Mouse (Mus musculus) thymus, postnatal 4 days (tissue): ENCODE results near the gene Duxf3.
"Not testable (repeated sequence)": the region's sequence is repeated elsewhere in the genome, so short reads cannot be mapped to it uniquely, and the experiment has no call there.

Source experiments
- DNase-seq: peaks from one replicate; pipeline ENCODE4 v3.0.0; 2021

The Duxf3 gene

DNA sequence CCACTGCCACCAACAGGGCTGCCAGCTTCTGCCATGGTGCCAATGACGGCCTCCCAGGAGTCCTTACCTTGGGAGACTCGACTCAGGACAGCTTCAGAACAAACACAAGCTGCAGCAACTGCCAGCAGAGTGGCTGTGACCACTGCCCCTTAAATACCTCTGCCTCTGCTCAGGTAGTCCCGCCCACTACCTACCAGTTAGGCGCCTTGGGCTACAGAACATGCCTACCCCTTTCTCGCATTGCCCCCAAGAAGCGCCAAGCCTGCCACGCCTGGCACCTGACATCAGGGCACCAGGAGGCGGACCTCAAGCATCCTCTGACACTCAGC lies at the start of gene Duxf3:
Gene Duxf3, minus strand, starts transcription at position 35 of the 329 bp plus-strand sequence.
- not testable (repeated sequence) for DNase-seq

DNA sequence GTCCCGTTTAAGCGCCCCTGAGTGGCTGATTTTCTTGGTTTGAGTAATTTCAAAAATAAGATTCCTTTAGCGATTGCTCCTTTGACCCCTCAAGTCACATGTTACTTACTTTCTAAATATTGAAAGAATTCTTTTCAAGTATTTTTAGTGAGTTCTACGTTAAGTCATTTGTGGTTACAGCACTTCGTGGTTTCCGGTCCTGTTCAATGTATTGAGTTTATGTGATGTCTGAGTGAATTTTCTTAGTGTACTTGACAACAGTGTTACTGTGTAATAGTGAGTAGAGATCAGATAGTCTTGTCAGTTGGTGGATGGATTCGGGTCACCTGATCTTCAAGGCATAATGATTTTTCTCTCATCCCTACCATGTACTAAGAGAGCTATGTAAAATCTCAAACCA lies 49.8 kb upstream of the Duxf3 start:
- DNase-seq = no peak

DNA sequence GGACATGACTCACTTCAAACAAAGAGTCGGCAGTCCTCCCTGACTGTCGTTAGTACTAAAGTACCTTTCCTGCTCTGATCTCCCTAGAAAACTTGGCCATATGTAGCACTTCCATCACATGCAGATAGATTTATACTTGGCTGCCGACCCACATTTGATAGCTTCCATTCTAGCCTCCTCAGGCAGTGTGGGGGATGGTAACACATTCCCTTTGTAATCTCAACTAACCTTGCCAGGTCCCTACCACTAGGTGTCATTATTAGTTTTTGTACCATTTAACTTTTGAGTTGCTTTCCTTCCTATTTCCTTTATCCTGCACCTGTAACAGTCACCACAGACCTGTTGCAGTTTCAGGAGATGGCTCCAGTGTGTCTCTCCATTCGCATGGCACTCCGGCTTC lies 26.0 kb upstream of the Duxf3 start:
- no peak for DNase-seq

DNA sequence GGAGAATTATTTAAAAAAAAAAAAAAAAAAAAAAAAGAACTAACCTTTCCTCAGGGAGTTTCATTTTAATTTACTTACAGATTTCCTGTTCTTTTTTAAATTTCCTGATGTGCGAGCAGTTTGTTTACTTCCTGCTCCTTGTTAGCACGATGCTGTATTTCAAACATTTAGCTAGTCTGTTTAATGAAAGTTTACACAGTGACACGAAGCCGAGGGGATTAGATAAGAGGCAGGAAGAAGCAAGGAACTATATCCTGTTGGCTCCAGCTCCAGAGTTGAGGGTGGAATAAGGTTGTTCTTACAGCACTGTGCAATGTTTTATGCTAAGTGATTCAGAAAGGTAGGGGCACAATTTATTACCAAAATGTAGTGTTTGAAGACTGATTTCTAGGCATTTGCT lies 23.5 kb upstream of the Duxf3 start:
- DNase-seq = no peak

DNA sequence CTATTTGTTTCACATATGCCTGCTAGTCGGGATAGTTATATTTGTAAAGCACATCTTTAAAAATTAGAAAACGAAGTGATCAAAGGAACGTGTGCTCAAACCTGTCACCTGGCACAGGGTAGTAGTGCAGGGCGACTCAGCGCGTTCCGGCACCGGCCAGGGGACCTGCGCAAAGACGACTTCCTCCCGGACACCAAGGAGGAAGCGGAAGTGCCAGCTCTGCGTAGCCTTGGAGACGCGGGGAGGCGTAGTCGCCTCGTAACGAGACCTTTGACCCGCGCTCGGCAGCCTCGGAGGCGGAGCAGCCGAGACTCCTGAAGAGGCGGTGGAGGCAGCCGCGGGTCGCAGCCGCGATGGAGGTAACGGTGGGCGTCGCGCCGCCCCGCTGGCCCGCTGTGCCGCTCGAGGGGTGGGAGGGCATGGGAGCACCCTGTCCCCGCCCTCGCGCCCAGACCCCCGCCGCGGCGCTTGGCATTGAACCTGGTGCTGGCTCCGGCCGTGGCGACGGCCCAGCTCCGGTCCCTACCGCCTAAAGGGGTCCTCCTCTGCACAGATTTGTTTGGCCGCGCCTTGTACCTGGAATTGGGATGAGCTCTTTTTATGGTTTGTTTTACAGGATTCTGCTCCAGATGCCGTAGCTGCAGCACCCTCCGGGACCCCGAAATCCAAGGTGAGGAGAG lies 22.9 kb upstream of the Duxf3 start, which contains the start of gene Gcc2:
Gene Gcc2, plus strand, starts transcription at position 285 of the 680 bp plus-strand sequence.
- peak; percentile 92 for DNase-seq

DNA sequence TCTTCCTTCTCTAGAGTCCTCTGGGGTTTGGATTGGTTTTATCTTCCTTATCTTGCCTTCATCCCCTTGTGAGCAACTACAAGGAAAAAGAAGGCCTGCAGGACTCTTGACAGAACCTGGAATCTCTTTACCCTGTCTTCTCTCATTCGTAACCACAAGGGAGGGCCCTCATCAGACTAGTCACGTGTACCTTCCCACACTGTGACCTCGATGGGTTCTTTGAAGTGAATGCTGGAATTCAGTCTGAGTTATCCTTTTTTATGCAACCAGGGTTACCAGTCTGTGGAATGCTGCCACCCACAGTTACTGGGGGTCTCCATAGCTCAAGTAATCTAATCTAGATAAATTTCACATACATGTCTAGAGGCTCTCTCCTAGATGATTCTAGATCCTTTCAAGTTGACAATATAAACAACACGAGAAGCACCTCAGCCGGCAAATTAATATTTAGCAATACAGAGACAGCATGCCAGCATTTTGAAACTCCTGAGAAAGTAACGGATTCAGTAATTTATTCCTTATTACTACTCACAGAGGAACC lies 22.2 kb upstream of the Duxf3 start:
- no peak for DNase-seq

DNA sequence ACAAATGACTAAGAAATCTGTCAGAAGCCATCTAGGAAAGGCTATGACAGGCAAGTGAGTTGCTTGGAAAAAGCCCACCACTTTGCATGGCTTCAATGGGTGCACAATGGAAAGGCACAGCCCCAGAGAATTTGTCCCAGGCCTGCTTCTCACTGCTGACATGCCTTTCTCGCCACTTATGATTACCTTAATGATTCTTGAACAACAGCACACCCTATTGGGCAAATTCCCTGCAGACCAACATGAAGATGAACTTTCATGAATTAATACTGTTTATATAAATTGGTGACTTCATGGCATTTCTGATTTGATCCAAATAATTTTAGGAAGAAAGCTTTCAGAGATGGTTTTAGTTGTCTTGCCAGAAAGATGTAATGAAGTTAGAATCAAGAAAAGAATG lies 17.1 kb upstream of the Duxf3 start:
- DNase-seq = no peak

DNA sequence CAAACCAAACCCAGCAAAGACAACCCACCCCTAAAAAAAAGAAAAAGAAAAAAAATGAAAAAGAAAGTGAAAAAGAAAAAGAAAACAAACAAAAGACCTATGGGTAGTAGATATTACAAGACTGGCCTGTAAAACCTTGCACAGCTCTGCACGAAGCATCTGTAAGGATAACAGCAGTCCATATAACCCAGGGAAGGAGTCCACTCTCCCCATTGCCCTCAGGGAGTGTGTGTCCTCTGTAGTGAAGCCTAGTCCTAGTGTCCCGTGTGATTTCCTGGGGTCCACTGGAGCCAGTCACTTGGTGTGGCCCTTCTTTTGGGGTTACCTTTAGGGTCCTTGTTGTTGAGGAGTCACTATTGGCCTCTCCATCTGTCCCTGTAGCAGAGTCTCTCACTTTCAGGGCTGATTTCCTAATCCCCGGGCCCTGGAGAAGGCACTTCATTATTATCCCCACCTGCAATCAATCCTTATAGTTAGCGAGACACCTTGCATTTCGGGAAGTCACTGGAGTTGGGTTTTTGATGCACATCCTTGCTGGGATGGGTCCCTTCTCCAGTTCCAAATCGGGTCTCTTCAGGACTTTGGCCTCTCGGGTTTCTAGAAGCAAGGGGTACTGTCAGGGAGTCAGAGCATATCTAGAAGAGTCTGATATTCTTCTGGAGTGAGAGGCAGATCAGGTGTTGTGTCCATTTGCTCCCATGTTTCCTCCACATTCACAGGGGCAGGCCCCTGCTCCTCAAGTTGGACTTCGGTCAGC lies 6.7 kb upstream of the Duxf3 start:
- peak; percentile 40 for DNase-seq

DNA sequence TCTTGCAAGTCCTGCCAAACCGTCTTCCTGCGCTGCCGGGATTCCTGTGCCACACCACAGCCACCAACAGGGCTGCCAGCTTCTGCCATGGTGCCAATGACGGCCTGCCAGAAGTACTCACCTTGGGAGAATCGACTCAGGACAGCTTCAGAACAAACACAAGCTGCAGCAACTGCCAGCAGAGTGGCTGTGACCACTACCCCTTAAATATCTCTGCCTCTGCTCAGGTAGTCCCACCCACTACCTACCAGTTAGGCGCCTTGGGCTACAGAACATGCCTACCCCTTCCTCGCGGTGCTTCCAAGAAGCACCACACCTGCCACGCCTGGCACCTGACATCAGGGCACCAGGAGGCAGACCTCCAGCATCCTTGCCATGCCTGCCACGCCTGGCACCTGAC lies 4.1 kb upstream of the Duxf3 start, which contains the start of gene Gm4981:
Gene Gm4981, minus strand, starts transcription at position 89 of the 400 bp plus-strand sequence.
- DNase-seq = no peak

DNA sequence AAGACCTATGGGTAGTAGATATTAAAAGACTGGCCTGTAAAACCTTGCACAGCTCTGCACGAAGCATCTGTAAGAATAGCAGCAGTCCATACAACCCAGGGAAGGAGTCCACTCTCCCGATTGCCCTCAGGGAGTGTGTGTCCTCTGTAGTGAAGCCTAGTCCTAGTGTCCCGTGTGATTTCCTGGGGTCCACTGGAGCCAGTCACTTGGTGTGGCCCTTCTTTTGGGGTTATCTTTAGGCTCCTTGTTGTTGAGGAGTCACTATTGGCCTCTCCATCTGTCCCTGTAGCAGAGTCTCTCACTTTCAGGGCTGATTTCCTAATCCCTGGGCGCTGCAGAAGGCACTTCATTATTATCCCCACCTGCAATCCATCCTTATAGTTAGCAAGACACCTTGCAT lies 2.5 kb upstream of the Duxf3 start:
- DNase-seq = not testable (repeated sequence)

DNA sequence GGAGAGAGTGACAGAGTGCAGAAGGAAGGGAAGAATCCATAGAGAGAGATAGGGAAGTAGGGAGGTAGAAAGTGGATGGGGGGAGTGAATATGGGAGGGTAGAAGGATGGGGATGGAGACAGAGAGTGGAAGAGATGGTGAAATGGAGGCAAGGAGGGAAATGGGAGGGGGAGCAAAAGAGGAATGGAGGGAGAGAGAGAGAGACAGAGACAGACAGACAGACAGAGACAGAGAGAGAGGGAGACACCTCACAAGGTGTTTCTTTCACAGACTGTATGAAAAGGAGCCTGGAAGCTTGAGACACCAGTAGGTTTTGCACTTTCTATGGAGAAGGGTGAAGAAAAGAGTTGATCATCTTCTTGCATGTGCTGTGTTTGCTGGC lies 1.3 kb upstream of the Duxf3 start:
- not testable (repeated sequence) for DNase-seq

DNA sequence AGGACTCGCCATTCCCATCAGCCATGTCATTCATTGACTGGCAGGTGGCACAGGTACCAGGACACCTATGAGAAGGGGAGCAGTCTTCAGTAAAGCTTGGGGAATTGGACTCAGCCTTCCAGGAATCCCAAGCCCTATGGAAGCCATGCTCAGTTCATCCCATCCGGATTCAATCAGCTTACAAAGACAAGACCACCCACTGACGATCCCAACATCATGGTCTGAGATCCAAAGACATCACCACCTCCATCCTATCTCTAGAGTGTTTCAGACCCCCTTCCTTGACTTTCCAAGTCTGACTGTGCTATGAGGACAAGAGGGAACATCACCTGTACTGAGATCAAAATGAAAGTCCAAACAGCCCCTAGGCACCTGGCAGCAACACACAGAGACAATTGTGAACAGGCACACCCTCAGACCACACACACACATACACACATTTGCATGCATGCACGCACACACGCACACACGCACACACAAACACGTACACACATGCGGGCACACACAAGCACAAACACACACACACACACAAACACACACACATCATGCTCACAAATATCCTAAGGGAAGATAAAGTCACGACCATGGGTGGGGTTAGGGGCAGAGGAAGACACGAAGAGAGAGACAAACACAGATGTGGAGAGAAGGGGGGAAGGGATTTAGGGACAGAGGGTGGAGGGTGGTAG lies 722 bp upstream of the Duxf3 start:
- DNase-seq = not testable (repeated sequence)

DNA sequence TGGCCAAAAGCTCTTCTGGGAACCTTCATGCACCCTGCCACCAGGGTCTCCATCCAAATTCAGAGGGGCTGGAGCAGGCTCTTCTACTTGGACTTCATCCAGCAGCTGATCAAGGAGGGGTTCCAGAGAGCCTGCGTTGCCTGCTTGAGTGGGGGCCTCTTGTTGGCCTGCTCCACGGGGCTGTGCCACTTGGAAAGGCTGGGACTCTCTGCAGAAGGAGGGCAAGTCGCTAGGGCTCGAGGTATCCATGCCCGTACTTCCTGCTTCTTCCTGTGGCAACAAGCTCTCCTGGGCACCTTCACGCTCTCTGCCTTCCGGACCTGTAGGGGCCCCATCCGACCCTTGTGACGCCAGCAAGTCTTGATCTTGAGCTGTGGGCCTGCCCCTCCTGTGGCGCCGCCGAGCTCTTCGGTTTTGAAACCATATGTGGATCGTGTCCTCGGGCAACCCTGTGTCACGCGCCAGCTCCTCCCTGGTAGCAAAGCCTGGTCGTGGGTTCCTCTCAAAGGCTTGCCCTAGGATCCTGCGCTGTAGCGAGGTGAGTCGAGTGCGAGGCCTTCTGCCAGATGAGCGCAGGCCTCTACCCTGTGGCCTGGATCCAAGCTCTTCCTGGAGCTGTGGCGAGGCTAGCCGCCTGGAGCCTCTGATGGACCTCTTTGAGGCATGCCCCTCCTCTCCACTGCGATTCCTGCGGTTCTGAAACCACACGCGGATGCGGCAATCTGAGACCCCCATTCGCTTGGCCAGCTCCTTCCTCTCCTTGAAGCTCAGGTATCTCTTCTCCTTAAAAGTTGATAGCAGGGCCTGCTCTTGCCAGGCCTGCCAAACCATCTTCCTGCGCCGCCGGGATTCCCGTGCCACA lies 465 bp downstream of the Duxf3 start:
- DNase-seq = peak; percentile 70

DNA sequence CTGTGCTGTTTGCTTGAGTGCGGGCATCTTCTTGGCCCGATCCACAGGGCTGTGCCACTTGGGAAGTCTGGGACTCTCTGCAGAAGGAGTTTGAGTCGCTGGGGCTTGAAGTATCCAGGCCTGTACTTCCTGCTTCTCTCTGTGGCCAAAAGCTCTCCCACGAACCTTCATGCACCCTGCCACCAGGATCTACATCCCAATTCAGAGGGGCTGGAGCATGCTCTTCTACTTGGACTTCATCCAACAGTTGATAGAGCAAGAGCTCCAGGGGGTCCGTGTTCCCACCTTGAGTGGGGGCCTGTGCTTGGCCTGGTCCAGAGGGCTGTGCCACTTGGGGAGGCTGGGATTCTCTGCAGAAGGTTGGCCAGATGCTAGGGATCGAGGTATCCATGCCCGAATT lies 1.4 kb downstream of the Duxf3 start:
- not testable (repeated sequence) for DNase-seq

DNA sequence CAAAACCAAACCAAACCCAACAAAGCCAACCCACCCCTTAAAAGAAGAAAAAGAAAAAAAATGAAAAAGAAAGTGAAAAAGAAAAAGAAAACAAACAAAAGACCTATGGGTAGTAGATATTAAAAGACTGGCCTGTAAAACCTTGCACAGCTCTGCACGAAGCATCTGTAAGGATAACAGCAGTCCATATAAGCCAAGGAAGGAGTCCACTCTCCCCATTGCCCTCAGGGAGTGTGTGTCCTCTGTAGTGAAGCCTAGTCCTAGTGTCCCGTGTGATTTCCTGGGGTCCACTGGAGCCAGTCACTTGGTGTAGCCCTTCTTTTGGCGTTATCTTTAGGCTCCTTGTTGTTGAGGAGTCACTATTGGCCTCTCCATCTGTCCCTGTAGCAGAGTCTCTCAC lies 2.5 kb downstream of the Duxf3 start:
- DNase-seq = not testable (repeated sequence)

DNA sequence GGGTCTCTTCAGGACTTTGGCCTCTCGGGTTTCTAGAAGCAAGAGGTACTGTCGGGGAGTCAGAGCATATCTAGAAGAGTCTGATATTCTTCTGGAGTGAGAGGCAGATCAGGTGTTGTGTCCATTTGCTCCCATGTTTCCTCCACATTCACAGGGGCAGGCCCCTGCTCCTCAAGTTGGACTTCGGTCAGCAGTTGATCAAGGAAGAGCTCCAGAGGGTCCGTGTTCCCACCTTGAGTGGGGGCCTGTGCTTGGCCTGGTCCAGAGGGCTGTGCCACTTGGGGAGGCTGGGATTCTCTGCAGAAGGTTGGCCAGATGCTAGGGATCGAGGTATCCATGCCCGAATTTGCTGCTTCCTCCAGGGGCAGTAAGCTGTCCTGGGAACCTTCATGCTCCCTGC lies 4.7 kb downstream of the Duxf3 start:
- DNase-seq = not testable (repeated sequence)

DNA sequence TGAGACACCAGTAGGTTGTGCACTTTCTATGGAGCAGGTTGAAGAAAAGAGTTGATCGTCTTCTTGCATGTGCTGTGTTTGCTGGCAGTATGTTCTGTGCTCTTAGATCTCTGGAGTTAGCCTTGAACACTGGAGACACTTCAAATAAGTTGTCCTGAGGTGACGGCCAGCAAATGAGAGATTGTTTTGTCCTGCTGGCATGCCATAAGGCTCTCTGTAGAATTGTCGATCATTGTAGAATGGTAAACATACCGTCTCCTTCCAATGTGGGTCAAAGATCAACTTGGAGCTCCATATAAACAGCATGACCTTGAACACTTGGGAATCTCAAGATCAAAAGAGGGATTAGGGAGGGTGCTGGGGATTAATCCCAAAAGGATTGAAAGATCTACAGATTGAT lies 6.1 kb downstream of the Duxf3 start:
- not testable (repeated sequence) for DNase-seq

DNA sequence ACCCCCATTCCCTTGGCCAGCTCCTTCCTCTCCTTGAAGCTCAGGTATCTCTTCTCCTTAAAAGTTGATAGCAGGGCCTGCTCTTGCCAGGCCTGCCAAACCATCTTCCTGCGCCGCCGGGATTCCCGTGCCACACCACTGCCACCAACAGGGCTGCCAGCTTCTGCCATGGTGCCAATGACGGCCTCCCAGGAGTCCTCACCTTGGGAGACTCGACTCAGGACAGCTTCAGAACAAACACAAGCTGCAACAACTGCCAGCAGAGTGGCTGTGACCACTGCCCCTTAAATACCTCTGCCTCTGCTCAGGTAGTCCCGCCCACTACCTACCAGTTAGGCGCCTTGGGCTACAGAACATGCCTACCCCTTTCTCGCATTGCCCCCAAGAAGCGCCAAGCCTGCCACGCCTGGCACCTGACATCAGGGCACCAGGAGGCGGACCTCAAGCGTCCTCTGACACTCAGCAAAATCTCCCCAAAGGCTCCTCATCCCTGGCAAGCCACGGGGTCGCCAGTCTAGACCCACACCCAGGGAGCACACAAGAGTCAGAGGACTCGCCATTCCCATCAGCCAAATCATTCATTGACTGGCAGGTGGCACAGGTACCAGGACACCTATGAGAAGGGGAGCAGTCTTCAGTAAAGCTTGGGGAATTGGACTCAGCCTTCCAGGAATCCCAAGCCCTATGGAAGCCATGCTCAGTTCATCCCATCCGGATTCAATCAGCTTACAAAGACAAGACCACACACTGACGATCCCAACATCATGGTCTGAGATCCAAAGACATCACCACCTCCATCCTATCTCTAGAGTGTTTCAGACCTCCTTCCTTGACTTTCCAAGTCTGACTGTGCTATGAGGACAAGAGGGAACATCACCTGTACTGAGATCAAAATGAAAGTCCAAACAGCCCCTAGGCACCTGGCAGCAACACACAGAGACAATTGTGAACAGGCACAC lies 7.4 kb downstream of the Duxf3 start, which contains the start of gene AW822073:
Gene AW822073, minus strand, starts transcription at position 104 of the 959 bp plus-strand sequence.
- peak; percentile 46 for DNase-seq

DNA sequence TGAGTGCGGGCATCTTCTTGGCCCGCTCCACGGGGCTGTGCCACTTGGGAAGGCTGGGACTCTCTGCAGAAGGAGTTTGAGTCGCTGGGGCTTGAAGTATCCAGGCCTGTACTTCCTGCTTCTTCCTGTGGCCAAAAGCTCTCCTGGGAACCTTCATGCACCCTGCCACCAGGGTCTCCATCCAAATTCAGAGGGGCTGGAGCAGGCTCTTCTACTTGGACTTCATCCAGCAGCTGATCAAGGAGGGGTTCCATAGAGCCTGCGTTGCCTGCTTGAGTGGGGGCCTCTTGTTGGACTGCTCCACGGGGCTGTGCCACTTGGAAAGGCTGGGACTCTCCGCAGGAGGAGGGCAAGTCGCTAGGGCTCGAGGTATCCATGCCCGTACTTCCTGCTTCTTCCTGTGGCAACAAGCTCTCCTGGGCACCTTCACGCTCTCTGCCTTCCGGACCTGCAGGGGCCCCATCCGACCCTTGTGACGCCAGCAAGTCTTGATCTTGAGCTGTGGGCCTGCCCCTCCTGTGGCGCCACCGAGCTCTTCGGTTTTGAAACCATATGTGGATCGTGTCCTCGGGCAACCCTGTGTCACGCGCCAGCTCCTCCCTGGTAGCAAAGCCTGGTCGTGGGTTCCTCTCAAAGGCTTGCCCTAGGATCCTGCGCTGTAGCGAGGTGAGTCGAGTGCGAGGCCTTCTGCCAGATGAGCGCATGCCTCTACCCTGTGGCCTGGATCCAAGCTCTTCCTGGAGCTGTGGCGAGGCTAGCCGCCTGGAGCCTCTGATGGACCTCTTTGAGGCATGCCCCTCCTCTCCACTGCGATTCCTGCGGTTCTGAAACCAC lies 8.3 kb downstream of the Duxf3 start:
- DNase-seq = peak; percentile 61

DNA sequence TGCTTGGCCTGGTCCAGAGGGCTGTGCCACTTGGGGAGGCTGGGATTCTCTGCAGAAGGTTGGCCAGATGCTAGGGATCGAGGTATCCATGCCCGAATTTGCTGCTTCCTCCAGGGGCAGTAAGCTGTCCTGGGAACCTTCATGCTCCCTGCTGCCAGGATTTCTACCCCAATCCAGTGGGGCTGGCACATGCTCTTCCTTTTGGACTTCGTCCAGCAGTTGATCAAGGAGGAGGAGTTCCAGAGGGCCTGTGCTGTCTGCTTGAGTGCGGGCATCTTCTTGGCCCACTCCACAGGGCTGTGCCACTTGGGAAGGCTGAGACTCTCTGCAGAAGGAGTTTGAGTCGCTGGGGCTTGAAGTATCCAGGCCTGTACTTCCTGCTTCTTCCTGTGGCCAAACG lies 9.3 kb downstream of the Duxf3 start:
- not testable (repeated sequence) for DNase-seq
